Mouse (Mus musculus): ENCODE measurements around the gene Ets2. TPM values are rescaled to one million over a fixed set of nuclear protein-coding genes. Genes with fewer than 3 reads are reported as not detected.
A peak's percentile ranks its signal among the peaks of the same experiment; 100 is the strongest.

Ets2 gene
- total RNA-seq (2021): 10 to 100 TPM; 70.3 to 77.0 TPM
- long read RNA-seq, experiment 1, transcript Ets2-201 (10 exons, 3,890 nt): major isoform, 11 of 17 reads
- long read RNA-seq, experiment 1, partial matches to known transcripts: 2 of 17 reads
- long read RNA-seq, experiment 1, other reads (novel, unspliced or antisense): 2 of 17 reads
- long read RNA-seq, experiment 2, transcript Ets2-201 (10 exons, 3,890 nt): major isoform, 16 of 23 reads
- long read RNA-seq, experiment 2, transcript Ets2-205 (1 exons, 3,312 nt): minor isoform, 5 of 23 reads
- long read RNA-seq, experiment 2, partial matches to known transcripts: 1 of 23 reads
- long read RNA-seq, experiment 2, other reads (novel, unspliced or antisense): 0 of 23 reads

DNA sequence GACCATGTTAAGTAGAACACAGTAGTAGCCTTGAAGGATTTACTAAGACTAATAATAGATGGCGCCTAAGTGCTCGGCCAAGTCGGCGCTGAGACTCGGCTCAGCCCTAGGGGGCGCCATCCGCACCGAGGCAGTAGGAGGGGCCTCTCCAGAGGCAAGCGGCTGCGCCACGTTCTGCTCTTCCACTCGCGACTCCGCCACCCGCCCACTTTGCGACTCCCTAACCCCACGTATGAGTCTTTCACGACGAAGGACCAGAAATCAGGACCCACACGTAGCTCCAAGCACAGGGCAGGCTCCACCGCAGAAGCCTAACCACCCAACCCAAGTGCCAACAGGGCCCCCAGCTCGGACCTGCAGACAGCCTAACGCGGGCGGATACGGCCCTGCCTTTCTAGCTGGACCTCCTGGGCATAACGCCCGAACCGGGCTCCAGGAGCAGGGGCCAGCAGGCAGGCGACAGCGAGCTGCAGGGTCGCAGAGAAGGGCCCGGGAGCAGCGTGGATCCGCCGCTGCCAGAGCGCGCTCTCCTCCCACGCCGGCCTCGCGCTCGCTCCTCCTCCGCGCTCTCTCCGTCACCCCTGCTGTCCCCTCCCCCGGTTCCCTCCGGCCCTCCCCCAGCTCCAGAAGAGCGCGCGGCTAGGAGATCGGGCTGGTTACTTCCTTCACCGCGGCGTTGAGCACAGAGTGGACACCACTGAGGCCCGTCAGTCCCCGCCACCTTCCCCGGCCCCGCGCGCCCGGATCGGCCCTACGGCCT lies at the start of gene Ets2:
Ets2 (plus strand) TSS at position 274 of the 760 bp plus-strand sequence.
- DNase-seq (ENCODE audit: low spot score in 2 of 2): peak; percentile 89 to 90
- peak within 1 kb of the TSS; percentile 95 for H3K27ac ChIP-seq
- peak; percentile 99 for TF ChIP-seq CTCF (conservative IDR thresholded peaks at IDR 0.05)
- peak within 1 kb of the TSS; percentile 73 for H3K4me3 ChIP-seq

DNA sequence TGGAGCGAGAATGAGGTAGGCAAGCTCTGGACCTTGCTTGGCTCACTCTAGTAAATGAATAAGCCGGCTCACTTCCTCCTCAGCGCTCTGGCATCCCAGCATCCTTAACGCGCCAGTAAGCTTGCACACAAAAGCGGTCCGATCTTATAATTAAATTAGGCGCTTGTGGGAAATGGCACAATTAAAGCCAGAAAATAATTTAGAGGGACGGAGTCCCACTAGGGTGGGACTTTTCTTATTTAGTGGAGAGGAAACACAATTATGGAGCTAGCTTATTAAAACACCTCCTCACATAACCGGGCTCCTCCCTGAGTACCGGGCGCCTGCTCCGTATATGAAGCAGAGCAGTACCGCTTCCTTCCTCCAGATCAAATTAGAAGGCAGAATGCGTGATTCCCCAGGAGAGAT lies 47.7 kb upstream of the Ets2 start:
- H3K27ac ChIP-seq: no peak overlapping the region
- DNase-seq (ENCODE audit: low spot score in 2 of 2): peak in 1 of 2 experiments; percentile 11
- peak overlapping the region; percentile 47 for H3K4me3 ChIP-seq
- peak; percentile 35; the same call in 1 of the 2 replicates for TF ChIP-seq CTCF (conservative IDR thresholded peaks at IDR 0.05)

DNA sequence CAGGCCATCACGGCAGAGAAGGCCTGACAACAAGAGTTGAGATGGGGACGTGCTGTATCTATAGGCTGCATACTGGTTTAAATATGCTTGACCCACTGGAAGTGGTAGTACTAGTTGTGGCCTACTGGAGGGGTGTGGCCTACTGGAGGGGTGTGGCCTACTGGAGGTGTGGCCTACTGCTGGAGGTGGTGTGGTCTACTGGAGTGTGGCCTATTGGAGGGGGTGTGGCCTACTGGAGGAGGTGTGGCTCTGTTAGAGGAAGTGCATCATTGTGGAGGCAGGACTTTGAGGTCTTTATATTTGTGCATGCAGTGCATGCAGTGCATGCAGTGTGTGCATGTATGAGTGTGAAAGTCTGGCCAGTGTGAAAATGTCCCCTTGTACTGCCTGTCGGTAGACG lies 45.3 kb upstream of the Ets2 start:
- H3K4me3 ChIP-seq: no peak overlapping the region
- H3K27ac ChIP-seq: no peak overlapping the region
- no peak for DNase-seq (ENCODE audit: low spot score in 2 of 2)
- no peak for TF ChIP-seq CTCF (conservative IDR thresholded peaks at IDR 0.05)

DNA sequence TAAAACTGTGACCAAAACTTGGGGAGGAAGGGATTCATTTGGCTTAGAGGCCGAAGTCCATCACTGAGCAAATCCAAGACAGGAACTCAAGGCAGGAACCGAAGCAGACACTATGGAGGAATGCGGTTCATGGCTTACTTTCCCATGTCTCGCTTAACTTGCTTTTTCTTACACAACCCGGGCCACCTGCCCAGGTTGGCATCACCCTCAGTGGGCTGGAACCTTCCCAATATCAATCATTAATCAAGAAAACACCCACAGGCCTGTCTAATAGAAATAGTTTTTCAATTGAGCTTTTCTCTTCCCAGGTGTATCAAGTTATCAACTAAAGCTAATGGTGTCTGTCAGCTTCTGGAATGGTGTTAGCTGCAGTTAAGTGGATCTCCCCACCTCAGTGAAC lies 44.7 kb upstream of the Ets2 start:
- no peak for TF ChIP-seq CTCF (conservative IDR thresholded peaks at IDR 0.05)
- H3K27ac ChIP-seq: no peak overlapping the region
- DNase-seq (ENCODE audit: low spot score in 2 of 2): no peak
- H3K4me3 ChIP-seq: no peak overlapping the region

DNA sequence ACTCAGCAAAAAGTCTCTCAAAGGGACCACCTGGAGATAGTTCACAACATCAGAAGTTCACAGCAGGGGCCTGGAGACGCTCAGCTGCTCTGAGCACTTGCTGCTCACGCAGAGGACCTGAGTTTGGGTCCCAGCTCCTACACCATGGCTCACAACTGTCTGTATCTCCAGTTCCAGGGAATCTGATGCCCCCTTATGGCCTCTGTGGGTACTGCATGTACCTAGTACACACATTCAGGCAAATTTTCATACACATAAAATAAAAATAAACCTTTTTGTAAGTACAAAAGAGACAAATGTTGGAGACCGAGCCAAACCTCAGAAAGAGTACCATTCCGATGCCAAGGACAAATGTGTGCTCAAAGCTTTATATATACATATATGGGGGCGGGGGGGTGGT lies 44.1 kb upstream of the Ets2 start:
- H3K4me3 ChIP-seq: no peak overlapping the region
- H3K27ac ChIP-seq: no peak overlapping the region
- peak; percentile 58 for TF ChIP-seq CTCF (conservative IDR thresholded peaks at IDR 0.05)
- DNase-seq (ENCODE audit: low spot score in 2 of 2): no peak

DNA sequence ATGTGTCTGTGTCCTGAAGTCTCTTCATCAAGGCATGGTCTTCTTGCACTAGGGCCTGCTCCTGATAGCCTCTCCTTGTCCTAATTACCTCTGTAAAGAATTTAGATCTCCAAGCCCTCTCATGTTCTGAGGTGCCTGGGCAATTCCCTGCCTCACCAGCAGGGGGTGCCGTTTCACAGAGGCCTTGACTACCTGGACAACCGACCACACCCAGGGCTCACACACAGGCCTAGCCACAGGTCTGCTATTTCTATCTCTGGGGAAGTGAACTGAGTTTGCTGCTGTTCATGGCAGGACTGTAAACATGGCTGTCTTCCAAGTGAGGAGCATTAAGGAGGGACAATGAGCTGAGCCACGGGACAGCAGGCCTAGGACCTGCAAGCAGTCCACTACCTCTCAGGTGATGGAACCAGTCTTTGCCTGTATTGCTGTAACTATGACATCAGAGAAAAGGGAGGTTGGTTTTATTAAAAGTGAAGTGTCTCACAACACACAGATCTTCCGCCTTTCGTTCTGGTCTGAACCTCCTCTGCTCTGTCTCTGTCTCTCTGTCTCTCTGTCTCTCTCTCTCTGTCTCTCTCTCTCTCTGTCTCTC lies 42.9 kb upstream of the Ets2 start:
- Histone ChIP-seq H3K27ac (no peak overlapping the region), H3K4me3 (no peak overlapping the region)
- peak in 1 of 2 experiments; percentile 48 for DNase-seq (ENCODE audit: low spot score in 2 of 2)
- TF ChIP-seq CTCF (conservative IDR thresholded peaks at IDR 0.05): peak; percentile 87

DNA sequence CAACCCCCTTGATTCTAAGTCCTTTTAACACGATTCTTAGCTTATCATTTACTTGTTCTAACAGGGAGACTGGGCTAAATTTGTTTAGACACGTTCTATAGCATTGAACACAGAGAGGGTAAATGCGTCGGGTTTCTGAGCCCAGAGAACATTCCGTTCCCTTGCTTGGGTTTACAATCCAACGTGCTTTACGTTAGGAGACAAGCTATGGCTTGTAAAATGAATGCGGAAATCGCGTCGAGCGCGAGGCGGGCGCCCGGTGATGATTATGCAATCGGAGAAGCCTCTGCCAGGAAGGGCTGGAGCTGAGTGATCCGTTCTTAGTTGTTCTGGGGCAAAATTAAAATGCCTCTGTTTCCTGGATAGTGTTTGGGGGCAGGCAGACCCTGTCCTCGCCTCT lies 42.4 kb upstream of the Ets2 start:
- no peak overlapping the region for H3K4me3 ChIP-seq
- DNase-seq (ENCODE audit: low spot score in 2 of 2): no peak
- H3K27ac ChIP-seq: no peak overlapping the region
- no peak for TF ChIP-seq CTCF (conservative IDR thresholded peaks at IDR 0.05)

DNA sequence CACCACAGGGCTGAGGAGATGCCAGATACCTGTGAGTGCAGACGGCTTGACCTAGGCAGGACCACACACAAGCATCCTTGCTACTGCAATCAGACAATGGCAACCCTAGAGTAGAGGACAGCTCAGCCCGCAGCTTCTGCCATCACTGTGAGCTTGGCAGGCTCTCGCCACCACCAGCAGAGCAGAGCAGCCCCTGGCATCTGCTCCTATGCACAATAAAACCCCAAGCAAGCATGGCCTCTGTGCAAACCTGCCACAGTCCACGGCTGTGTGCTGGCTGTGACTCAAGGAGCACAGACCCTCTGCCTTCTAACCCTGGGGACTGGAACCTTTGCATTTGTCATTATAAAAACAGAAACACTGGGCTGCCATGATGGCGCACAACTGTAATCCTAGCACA lies 41.0 kb upstream of the Ets2 start:
- no peak for TF ChIP-seq CTCF (conservative IDR thresholded peaks at IDR 0.05)
- H3K27ac ChIP-seq: no peak overlapping the region
- no peak for DNase-seq (ENCODE audit: low spot score in 2 of 2)
- no peak overlapping the region for H3K4me3 ChIP-seq

DNA sequence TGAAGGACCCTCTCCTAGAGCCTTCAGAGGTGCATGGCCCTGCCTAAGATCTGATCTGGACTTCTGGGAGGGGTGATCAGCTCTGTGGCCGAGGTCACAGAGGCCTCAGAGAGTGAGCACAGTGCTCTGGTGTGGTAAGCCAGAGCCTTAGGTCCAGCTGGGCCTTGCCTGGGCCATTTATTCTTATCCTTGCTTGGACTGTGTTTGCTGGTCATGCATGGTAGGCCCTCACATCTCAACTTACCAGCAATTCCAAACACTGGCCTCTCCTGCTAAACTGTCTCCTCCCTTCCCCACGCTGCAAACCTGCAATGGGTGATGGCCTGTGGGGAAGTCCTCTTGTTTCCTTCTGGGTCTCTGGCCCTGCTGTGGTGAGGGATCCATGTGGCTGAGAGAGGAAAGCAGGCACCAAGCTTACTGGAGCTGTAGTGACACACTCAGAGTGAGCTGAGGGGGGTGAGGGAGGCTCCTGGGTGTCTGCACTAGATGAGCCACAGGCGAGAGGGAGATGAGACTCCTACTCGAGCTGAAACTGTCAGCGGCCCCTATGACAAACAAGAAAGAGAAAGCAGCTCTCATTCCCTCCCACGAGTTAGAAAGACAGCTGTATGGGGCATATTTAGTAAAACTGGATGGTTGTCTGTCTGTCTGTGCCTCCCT lies 36.3 kb upstream of the Ets2 start:
- no peak overlapping the region for H3K4me3 ChIP-seq
- DNase-seq (ENCODE audit: low spot score in 2 of 2): no peak
- TF ChIP-seq CTCF (conservative IDR thresholded peaks at IDR 0.05): no peak

DNA sequence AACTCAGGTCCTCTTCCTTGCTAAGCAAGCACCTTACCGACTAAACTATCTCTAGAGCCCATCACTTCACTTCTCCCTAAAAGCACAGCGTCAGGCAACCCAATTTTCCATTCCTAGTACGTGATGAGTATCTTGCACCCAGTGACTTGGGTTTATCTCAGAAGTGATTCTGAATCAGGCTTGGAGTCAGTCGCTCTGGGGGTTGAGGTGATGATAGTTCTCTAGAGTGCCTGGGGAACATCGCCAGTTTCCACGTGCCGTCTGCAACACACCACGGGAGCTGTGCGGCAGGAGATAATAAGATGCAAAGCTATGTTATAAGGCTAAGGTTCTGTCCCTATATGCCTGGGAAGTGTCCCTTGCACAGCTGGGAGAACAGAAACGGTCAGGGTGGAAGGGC lies 35.6 kb upstream of the Ets2 start:
- TF ChIP-seq CTCF (conservative IDR thresholded peaks at IDR 0.05): no peak
- Histone ChIP-seq H3K4me3 (no peak overlapping the region), H3K27ac (no peak overlapping the region)
- no peak for DNase-seq (ENCODE audit: low spot score in 2 of 2)

More for the DNA sequence above, 36.3 kb upstream of the Ets2 start:
- H3K27ac ChIP-seq: no peak overlapping the region

DNA sequence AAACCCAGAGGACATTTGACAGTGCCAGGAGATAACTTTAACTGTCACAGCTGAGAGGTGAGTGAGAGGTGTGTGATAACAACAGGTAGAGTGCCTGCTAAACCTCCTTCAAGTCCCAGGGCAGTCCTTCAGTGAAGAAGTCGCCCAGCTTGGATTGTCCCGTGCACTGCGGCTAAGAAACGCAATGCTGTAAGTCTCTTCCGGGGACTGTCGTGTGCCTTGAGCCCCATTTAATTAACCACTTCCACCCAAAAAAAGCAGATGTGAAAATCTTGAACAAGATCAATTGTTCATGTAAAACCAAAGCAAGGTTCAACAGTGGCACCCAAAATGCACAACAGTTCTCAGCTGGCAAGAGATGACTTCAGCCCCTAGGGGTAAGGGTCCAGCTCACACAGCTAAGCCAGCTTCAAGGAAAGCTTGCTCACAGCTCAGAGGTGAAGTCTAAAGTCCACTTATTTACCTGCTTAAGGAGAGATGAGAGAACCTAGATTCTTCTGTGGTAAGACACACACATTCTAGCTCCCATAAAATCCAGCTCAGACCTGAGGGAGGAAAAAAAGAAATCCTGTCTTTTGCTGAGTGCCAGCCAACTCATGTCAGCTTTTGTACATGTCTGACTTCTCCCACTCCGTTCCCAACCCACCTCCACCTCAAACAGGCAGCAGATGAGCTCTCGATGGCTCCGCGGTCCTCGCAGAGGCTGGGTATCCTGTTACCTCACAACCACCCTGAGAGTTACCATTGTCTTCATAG lies 34.3 kb upstream of the Ets2 start:
- H3K27ac ChIP-seq: no peak overlapping the region
- no peak for DNase-seq (ENCODE audit: low spot score in 2 of 2)
- H3K4me3 ChIP-seq: no peak overlapping the region
- TF ChIP-seq CTCF (conservative IDR thresholded peaks at IDR 0.05): no peak

Data from layer of hippocampus, adult 2 months (tissue).